Mouse (Mus musculus): Measurements from ENCODE around the gene Utrn. TPM values are rescaled to one million over a fixed set of nuclear protein-coding genes. Genes with fewer than 3 reads are reported as not detected.

The Utrn gene
- total and polyA plus RNA-seq, 3 experiments, result 18.8 to 68.1 (median 61.8) TPM

GRCm38 (mm10) chr10:12662035-12662434, 207.1 kb downstream of the Utrn start:
- intact Hi-C loops (cut with DNase I), result no loop called here
- H3K27ac ChIP-seq, result no peak overlapping the region
- H3K4me1 ChIP-seq (ENCODE audit: control insufficient read depth, insufficient read depth, low read length), result no peaks in the 10 kb centered on the region
- no peaks in the 10 kb centered on the region for H3K79me2 ChIP-seq (replicated peaks; ENCODE audit: control insufficient read depth, insufficient read depth, low read length)
- H3K27me3 ChIP-seq (ENCODE audit: control insufficient read depth, insufficient read depth, low read length), result no peaks in the 10 kb centered on the region
- no peak overlapping the region for H3K4me3 ChIP-seq
- no peak overlapping the region for H3K9ac ChIP-seq (ENCODE audit: low read depth, low read length)
- no peak for DNase-seq
- no peak for TF ChIP-seq POLR2A (IDR thresholded peaks at IDR 0.05; ENCODE audit: insufficient read depth, low read depth, low read length)
- no peak for TF ChIP-seq EP300 (IDR thresholded peaks at IDR 0.05; ENCODE audit: insufficient read depth, low read depth, low read length)
- TF ChIP-seq CTCF (IDR thresholded peaks at IDR 0.05), result peak; percentile 67
- 86% methylated on average over 4 of the region's 4 CpGs for WGBS
- peaks cover 4% of the 10 kb centered on the region for H3K36me3 ChIP-seq (ENCODE audit: control insufficient read depth, insufficient read depth, low read length)

- no peak for DNase-seq
- Histone ChIP-seq H3K79me2 (replicated peaks; ENCODE audit: control insufficient read depth, insufficient read depth, low read length) (no peaks in the 10 kb centered on the region), H3K4me3 (no peak overlapping the region), H3K36me3 (ENCODE audit: control insufficient read depth, insufficient read depth, low read length) (peaks cover 2% of the 10 kb centered on the region), H3K4me1 (ENCODE audit: control insufficient read depth, insufficient read depth, low read length) (no peaks in the 10 kb centered on the region), H3K27ac (no peak overlapping the region), H3K9ac (ENCODE audit: low read depth, low read length) (no peak overlapping the region), H3K27me3 (ENCODE audit: control insufficient read depth, insufficient read depth, low read length) (no peaks in the 10 kb centered on the region)
- 81% methylated on average over 8 of the region's 8 CpGs for WGBS
- TF ChIP-seq POLR2A (IDR thresholded peaks at IDR 0.05; ENCODE audit: insufficient read depth, low read depth, low read length) (no peak), EP300 (IDR thresholded peaks at IDR 0.05; ENCODE audit: insufficient read depth, low read depth, low read length) (no peak), CTCF (IDR thresholded peaks at IDR 0.05) (no peak)
- intact Hi-C loops (cut with DNase I), result no loop called here
These were observed 211.0 kb downstream of the Utrn start for GRCm38 (mm10) chr10:12658023-12658744.

- WGBS, result 97% methylated on average over 3 of the region's 3 CpGs
- peaks cover 2% of the 10 kb centered on the region for H3K36me3 ChIP-seq (ENCODE audit: control insufficient read depth, insufficient read depth, low read length)
- H3K4me3 ChIP-seq, result no peak overlapping the region
- intact Hi-C loops (cut with DNase I), result no loop called here
- no peaks in the 10 kb centered on the region for H3K27me3 ChIP-seq (ENCODE audit: control insufficient read depth, insufficient read depth, low read length)
- no peak overlapping the region for H3K9ac ChIP-seq (ENCODE audit: low read depth, low read length)
- no peaks in the 10 kb centered on the region for H3K79me2 ChIP-seq (replicated peaks; ENCODE audit: control insufficient read depth, insufficient read depth, low read length)
- no peaks in the 10 kb centered on the region for H3K4me1 ChIP-seq (ENCODE audit: control insufficient read depth, insufficient read depth, low read length)
- TF ChIP-seq CTCF (IDR thresholded peaks at IDR 0.05) (no peak), POLR2A (IDR thresholded peaks at IDR 0.05; ENCODE audit: insufficient read depth, low read depth, low read length) (no peak), EP300 (IDR thresholded peaks at IDR 0.05; ENCODE audit: insufficient read depth, low read depth, low read length) (no peak)
- H3K27ac ChIP-seq, result no peak overlapping the region
- DNase-seq, result no peak
These were observed 216.2 kb downstream of the Utrn start for GRCm38 (mm10) chr10:12652988-12653387.

GRCm38 (mm10) chr10:12646119-12646518, 223.0 kb downstream of the Utrn start:
- no peaks in the 10 kb centered on the region for H3K27me3 ChIP-seq (ENCODE audit: control insufficient read depth, insufficient read depth, low read length)
- H3K9ac ChIP-seq (ENCODE audit: low read depth, low read length), result no peak overlapping the region
- no peaks in the 10 kb centered on the region for H3K4me1 ChIP-seq (ENCODE audit: control insufficient read depth, insufficient read depth, low read length)
- DNase-seq, result no peak
- TF ChIP-seq POLR2A (IDR thresholded peaks at IDR 0.05; ENCODE audit: insufficient read depth, low read depth, low read length), result no peak
- no peak for TF ChIP-seq CTCF (IDR thresholded peaks at IDR 0.05)
- TF ChIP-seq EP300 (IDR thresholded peaks at IDR 0.05; ENCODE audit: insufficient read depth, low read depth, low read length), result no peak
- 81% methylated on average over 5 of the region's 5 CpGs for WGBS
- H3K36me3 ChIP-seq (ENCODE audit: control insufficient read depth, insufficient read depth, low read length), result 0 out of 2 replicates have a peak, but pooled peaks cover 1% of the 10 kb centered on the region
- no peak overlapping the region for H3K27ac ChIP-seq
- intact Hi-C loops (cut with DNase I), result no loop called here
- H3K79me2 ChIP-seq (replicated peaks; ENCODE audit: control insufficient read depth, insufficient read depth, low read length), result no peaks in the 10 kb centered on the region
- no peak overlapping the region for H3K4me3 ChIP-seq

GRCm38 (mm10) chr10:12643336-12643735, 225.8 kb downstream of the Utrn start:
- intact Hi-C loops (cut with DNase I), result no loop called here
- WGBS, result 75% methylated on average over 8 of the region's 8 CpGs
- Histone ChIP-seq H3K9ac (ENCODE audit: low read depth, low read length) (no peak overlapping the region), H3K27me3 (ENCODE audit: control insufficient read depth, insufficient read depth, low read length) (no peaks in the 10 kb centered on the region), H3K4me1 (ENCODE audit: control insufficient read depth, insufficient read depth, low read length) (no peaks in the 10 kb centered on the region), H3K27ac (no peak overlapping the region), H3K79me2 (replicated peaks; ENCODE audit: control insufficient read depth, insufficient read depth, low read length) (no peaks in the 10 kb centered on the region), H3K36me3 (ENCODE audit: control insufficient read depth, insufficient read depth, low read length) (peaks cover 1% of the 10 kb centered on the region; the same call in 1 of the 2 replicates), H3K4me3 (no peak overlapping the region)
- no peak for TF ChIP-seq CTCF (IDR thresholded peaks at IDR 0.05)
- TF ChIP-seq POLR2A (IDR thresholded peaks at IDR 0.05; ENCODE audit: insufficient read depth, low read depth, low read length), result no peak
- no peak for TF ChIP-seq EP300 (IDR thresholded peaks at IDR 0.05; ENCODE audit: insufficient read depth, low read depth, low read length)
- no peak for DNase-seq

GRCm38 (mm10) chr10:12639638-12640037, 229.5 kb downstream of the Utrn start:
- Histone ChIP-seq H3K27me3 (ENCODE audit: control insufficient read depth, insufficient read depth, low read length) (no peaks in the 10 kb centered on the region), H3K4me1 (ENCODE audit: control insufficient read depth, insufficient read depth, low read length) (no peaks in the 10 kb centered on the region), H3K36me3 (ENCODE audit: control insufficient read depth, insufficient read depth, low read length) (peaks cover 1% of the 10 kb centered on the region; the same call in 1 of the 2 replicates), H3K4me3 (no peak overlapping the region), H3K9ac (ENCODE audit: low read depth, low read length) (no peak overlapping the region), H3K27ac (no peak overlapping the region), H3K79me2 (replicated peaks; ENCODE audit: control insufficient read depth, insufficient read depth, low read length) (no peaks in the 10 kb centered on the region)
- intact Hi-C loops (cut with DNase I), result no loop called here
- DNase-seq, result no peak
- 71% methylated on average over 4 of the region's 4 CpGs for WGBS
- TF ChIP-seq CTCF (IDR thresholded peaks at IDR 0.05) (no peak), EP300 (IDR thresholded peaks at IDR 0.05; ENCODE audit: insufficient read depth, low read depth, low read length) (no peak), POLR2A (IDR thresholded peaks at IDR 0.05; ENCODE audit: insufficient read depth, low read depth, low read length) (no peak)
